Mouse (Mus musculus) stomach, embryonic 14.5 days (tissue): ENCODE data around the gene Sdccag8. TPM values are rescaled to one million over a fixed set of nuclear protein-coding genes. Genes with fewer than 3 reads are reported as not detected.

ENCODE experiments used
- ATAC-seq: fragments of 200-750 bp; cut with Nextera tagmentation; 2 replicates; pipeline ENCODE4 v1.8.0; 2017; ENCODE audit warnings: low read depth, moderate TSS enrichment; ENCODE audit not compliant: insufficient number of reproducible peaks, insufficient read depth, low FRiP score
- H3K27ac ChIP-seq: fragments of 300-500 bp; sonication (generic); 2 replicates; pipeline ENCODE4 v1.5.1; 2014; ENCODE audit warnings: mild to moderate bottlenecking, low read length, moderate library complexity, mixed read lengths
- H3K27me3 ChIP-seq: fragments of 300-500 bp; sonication (generic); 2 replicates; pipeline ENCODE4 v1.6.1; 2014; ENCODE audit warnings: low read length, control low read depth, mixed read lengths; ENCODE audit not compliant: control insufficient read depth, insufficient read depth
- H3K36me3 ChIP-seq: fragments of 300-500 bp; sonication (generic); 2 replicates; pipeline ENCODE4 v1.6.1; 2014; ENCODE audit warnings: mild to moderate bottlenecking, control low read depth, low read length, moderate library complexity, mixed read lengths; ENCODE audit not compliant: control insufficient read depth, insufficient read depth
- H3K4me1 ChIP-seq: fragments of 300-500 bp; sonication (generic); 2 replicates; pipeline ENCODE4 v1.6.1; 2014; ENCODE audit warnings: low read length, control low read depth, mixed read lengths; ENCODE audit not compliant: control insufficient read depth, insufficient read depth
- H3K4me2 ChIP-seq: fragments of 300-500 bp; sonication (generic); replicated peaks from 2 replicates; pipeline ENCODE4 v1.6.1; 2014; ENCODE audit warnings: low read depth, low read length, control low read depth
- H3K4me3 ChIP-seq: fragments of 300-500 bp; sonication (generic); 2 replicates; pipeline ENCODE4 v1.5.1; 2014; ENCODE audit warnings: low read depth, low read length, control low read depth
- H3K9ac ChIP-seq: fragments of 300-500 bp; sonication (generic); replicated peaks from 2 replicates; pipeline ENCODE4 v1.6.1; 2014; ENCODE audit warnings: low read depth, mild to moderate bottlenecking, control low read depth, low read length, moderate library complexity, mixed read lengths
- H3K9me3 ChIP-seq: fragments of 300-500 bp; sonication (generic); 2 replicates; pipeline ENCODE4 v1.6.1; 2016; ENCODE audit warnings: low read depth, low read length, control low read depth; ENCODE audit not compliant: control insufficient read depth
- whole genome bisulfite sequencing: fragments of 180-500 bp; shearing (Covaris S2); extraction: QIAGEN DNeasy Blood & Tissue Kit; methylation state at CpG from one replicate; pipeline ENCODE4 v1.1.7; 2014; 5-methylcytosine and 5-hydroxymethylcytosine counted together
- polyA plus RNA-seq: library from polyadenylated mRNA; unstranded; fragments of >200 nt; fragmentation: Nextera tagmentation; extraction: Ambion mirVana; gene quantifications from 2 replicates; pipeline ENCODE4 v1.2.1, GENCODE M21; 2014

The Sdccag8 gene
- polyA plus RNA-seq, result 15.6 and 17.6 TPM in 2 replicates

- 0% methylated on average over 25 of the region's 25 CpGs for WGBS
Observed at GRCm38 (mm10) chr1:176814591-176815062, at the start of gene Sdccag8. Gene Sdccag8, plus strand, starts transcription at chr1:176814660.

GRCm38 (mm10) chr1:176774533-176774932 is 39.9 kb upstream of the Sdccag8 start:
- no peaks in the 10 kb centered on the region for H3K4me1 ChIP-seq
- 86% methylated on average over 4 of the region's 4 CpGs for WGBS
- no peak overlapping the region for H3K4me3 ChIP-seq
- H3K4me2 ChIP-seq, result no peak overlapping the region
- peaks cover 17% of the 10 kb centered on the region; the same call in 1 of the 2 replicates for H3K36me3 ChIP-seq
- H3K9ac ChIP-seq, result no peak overlapping the region
- no peak overlapping the region for H3K27ac ChIP-seq
- no peaks in the 10 kb centered on the region for H3K27me3 ChIP-seq
- ATAC-seq, result no peak
- no peaks in the 10 kb centered on the region for H3K9me3 ChIP-seq

More at GRCm38 (mm10) chr1:176814591-176815062, at the start of gene Sdccag8:
- 0 out of 2 replicates have a peak, but pooled peaks cover 7% of the 10 kb centered on the region for H3K4me1 ChIP-seq
- no peaks in the 10 kb centered on the region for H3K36me3 ChIP-seq
- peak within 1 kb of the TSS; percentile 90 for H3K4me3 ChIP-seq
- peak within 1 kb of the TSS; percentile 82 for H3K9ac ChIP-seq
- no peaks in the 10 kb centered on the region for H3K9me3 ChIP-seq
- no peaks in the 10 kb centered on the region for H3K27me3 ChIP-seq
- peak; percentile 96 for ATAC-seq
- peak within 1 kb of the TSS; percentile 59 for H3K4me2 ChIP-seq
- H3K27ac ChIP-seq, result peak within 1 kb of the TSS; percentile 97

- Histone ChIP-seq H3K4me1 (no peaks in the 10 kb centered on the region), H3K27ac (no peak overlapping the region), H3K4me3 (no peak overlapping the region), H3K27me3 (no peaks in the 10 kb centered on the region), H3K36me3 (peaks cover 17% of the 10 kb centered on the region), H3K4me2 (no peak overlapping the region), H3K9ac (no peak overlapping the region), H3K9me3 (no peaks in the 10 kb centered on the region)
- ATAC-seq, result no peak
- 80% methylated on average over 7 of the region's 7 CpGs for WGBS
Observed at GRCm38 (mm10) chr1:176789326-176789725, 25.1 kb upstream of the Sdccag8 start.

GRCm38 (mm10) chr1:176792175-176792574 is 22.3 kb upstream of the Sdccag8 start:
- H3K4me3 ChIP-seq, result no peak overlapping the region
- no peaks in the 10 kb centered on the region for H3K27me3 ChIP-seq
- H3K36me3 ChIP-seq, result peaks cover 12% of the 10 kb centered on the region
- H3K4me1 ChIP-seq, result 0 out of 2 replicates have a peak, but pooled peaks cover 2% of the 10 kb centered on the region
- H3K27ac ChIP-seq, result no peak overlapping the region
- 93% methylated on average over 1 of the region's 1 CpGs for WGBS
- H3K9me3 ChIP-seq, result no peaks in the 10 kb centered on the region
- H3K9ac ChIP-seq, result no peak overlapping the region
- no peak for ATAC-seq
- no peak overlapping the region for H3K4me2 ChIP-seq

DNA sequence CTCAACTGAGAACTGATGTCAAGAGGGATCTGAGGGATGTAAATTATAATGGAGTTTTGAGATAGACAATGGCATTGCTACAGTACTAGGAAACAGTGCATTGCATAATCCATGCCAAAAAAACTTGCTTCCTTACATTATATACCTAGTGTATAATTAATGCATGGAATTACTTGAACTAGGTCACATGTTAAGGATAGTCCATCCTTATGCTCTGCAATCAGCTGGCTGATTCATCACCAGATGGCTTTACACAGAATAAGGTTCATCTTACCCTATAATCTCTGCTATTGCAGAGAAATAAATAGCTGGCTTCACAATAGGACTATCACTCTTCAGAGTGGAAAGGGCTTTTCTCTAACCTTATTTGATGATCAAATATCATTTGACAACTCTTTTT is 15.8 kb upstream of the Sdccag8 start:
- Histone ChIP-seq H3K27ac (no peak overlapping the region), H3K4me2 (no peak overlapping the region), H3K4me1 (peaks cover 10% of the 10 kb centered on the region; the same call in 1 of the 2 replicates), H3K36me3 (no peaks in the 10 kb centered on the region), H3K27me3 (no peaks in the 10 kb centered on the region), H3K9me3 (no peaks in the 10 kb centered on the region), H3K4me3 (no peak overlapping the region), H3K9ac (no peak overlapping the region)
- ATAC-seq, result no peak

GRCm38 (mm10) chr1:176800728-176801365 is 13.6 kb upstream of the Sdccag8 start:
- 11% methylated on average over 2 of the region's 2 CpGs for WGBS
- H3K4me1 ChIP-seq, result peaks cover 8% of the 10 kb centered on the region; the same call in 1 of the 2 replicates
- no peaks in the 10 kb centered on the region for H3K9me3 ChIP-seq
- no peak overlapping the region for H3K4me3 ChIP-seq
- no peak overlapping the region for H3K9ac ChIP-seq
- no peak overlapping the region for H3K27ac ChIP-seq
- H3K27me3 ChIP-seq, result no peaks in the 10 kb centered on the region
- no peaks in the 10 kb centered on the region for H3K36me3 ChIP-seq
- peak; percentile 78; the same call in 1 of the 2 replicates for ATAC-seq
- no peak overlapping the region for H3K4me2 ChIP-seq

- H3K4me1 ChIP-seq, result no peaks in the 10 kb centered on the region
- H3K4me3 ChIP-seq, result no peak overlapping the region
- no peak overlapping the region for H3K4me2 ChIP-seq
- no peak overlapping the region for H3K9ac ChIP-seq
- no peaks in the 10 kb centered on the region for H3K36me3 ChIP-seq
- H3K27me3 ChIP-seq, result no peaks in the 10 kb centered on the region
- H3K9me3 ChIP-seq, result no peaks in the 10 kb centered on the region
- ATAC-seq, result no peak
- no peak overlapping the region for H3K27ac ChIP-seq
Observed at GRCm38 (mm10) chr1:176810161-176810560, 4.3 kb upstream of the Sdccag8 start.

DNA sequence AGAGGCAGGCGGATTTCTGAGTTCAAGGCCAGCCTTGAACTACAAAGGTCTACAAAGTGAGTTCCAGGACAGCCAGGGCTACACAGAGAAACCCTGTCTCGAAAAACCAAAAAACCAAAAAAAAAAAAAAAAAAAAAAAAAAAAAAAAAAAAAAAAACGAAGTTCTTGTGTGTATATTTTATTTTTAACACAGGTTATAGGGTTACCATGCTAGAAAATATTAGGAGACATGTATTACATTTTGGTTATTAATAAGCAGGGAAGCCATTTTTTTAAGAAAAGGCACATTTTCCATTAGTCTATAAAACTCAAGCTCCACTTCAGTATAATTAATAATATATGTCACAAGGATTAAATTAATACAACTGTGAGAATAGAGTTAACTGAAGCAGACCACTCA is 2.6 kb upstream of the Sdccag8 start:
- Histone ChIP-seq H3K9ac (no peak overlapping the region), H3K4me1 (no peaks in the 10 kb centered on the region), H3K9me3 (no peaks in the 10 kb centered on the region), H3K27me3 (no peaks in the 10 kb centered on the region), H3K4me3 (peak overlapping the region; percentile 90), H3K27ac (no peak overlapping the region), H3K36me3 (no peaks in the 10 kb centered on the region), H3K4me2 (peak overlapping the region; percentile 59)
- ATAC-seq, result no peak
- 67% methylated on average over 3 of the region's 3 CpGs for WGBS
